Comparison of ENCODE assay signal across 28 mouse cellular contexts in genomic region chr4:87904722-87905121, GRCm38 (mm10).
DNase-seq lines count a peak whose midpoint lies in the region; ATAC-seq and TF ChIP-seq lines count a peak whose summit lies in the region.
"Had no signal": no experiment of that assay in that cellular context is flagged by ENCODE, and none has a peak within 500 bp of the region (broad histone marks: within the 10 kb centered on the region; RNA-seq: fewer than 3 reads in every experiment).

No protein-coding gene starts in this region.

- peak; percentile 80 for ATAC-seq in intestine, embryonic 15.5 days
- ATAC-seq in intestine, postnatal 0 days, result no peak
- peak; percentile 49; the same call in 1 of the 2 replicates for ATAC-seq in megakaryocyte progenitor cell, adult 5-6 weeks (replicated peaks; ENCODE audit: poor library complexity)
- ATAC-seq in activated CD4-positive, CD25-positive, alpha-beta regulatory T cell, adult 4 months, result no peak
- ATAC-seq: CD4-positive, CD25-positive, alpha-beta regulatory T cell, adult 4 months; forebrain, embryonic 16.5 days; hindbrain, embryonic 16.5 days; liver, embryonic 12.5 days; midbrain, embryonic 13.5 days had no signal

- no peak overlapping the region for H3K4me3 ChIP-seq in intestine, embryonic 15.5 days (replicated peaks)
- no peak overlapping the region for H3K4me3 ChIP-seq in intestine, postnatal 0 days (ENCODE audit: low read depth, low read length)
- H3K4me3 ChIP-seq: erythroblast, embryonic 14.5 days; heart, embryonic 10.5 days; heart, embryonic 15.5 days; liver, embryonic 12.5 days; lung, embryonic 15.5 days; megakaryocyte, embryonic 14.5 days; midbrain, embryonic 13.5 days; neural tube, embryonic 13.5 days had no signal

- H3K27me3 ChIP-seq in intestine, embryonic 15.5 days (replicated peaks), result no peaks in the 10 kb centered on the region
- no peaks in the 10 kb centered on the region for H3K27me3 ChIP-seq in intestine, postnatal 0 days (replicated peaks; ENCODE audit: control insufficient read depth, insufficient read depth, low read length)
- H3K27me3 ChIP-seq: heart, embryonic 15.5 days; liver, embryonic 12.5 days; lung, embryonic 15.5 days; megakaryocyte, embryonic 14.5 days; midbrain, embryonic 13.5 days; neural tube, embryonic 13.5 days had no signal

- WGBS in intestine, embryonic 15.5 days, result 61% methylated on average over 1 of the region's 1 CpGs
- WGBS in intestine, postnatal 0 days, result 39% methylated on average over 1 of the region's 1 CpGs

- no peak overlapping the region for H3K27ac ChIP-seq in intestine, embryonic 15.5 days
- H3K27ac ChIP-seq in intestine, postnatal 0 days (ENCODE audit: low read depth, low read length), result no peak overlapping the region
- H3K27ac ChIP-seq: heart, embryonic 10.5 days; heart, embryonic 15.5 days; liver, embryonic 12.5 days; lung, embryonic 15.5 days; midbrain, embryonic 13.5 days; neural tube, embryonic 13.5 days had no signal

- H3K36me3 ChIP-seq in intestine, embryonic 15.5 days, result no peaks in the 10 kb centered on the region
- H3K36me3 ChIP-seq in intestine, postnatal 0 days (ENCODE audit: control insufficient read depth, insufficient read depth), result no peaks in the 10 kb centered on the region
- H3K36me3 ChIP-seq: heart, embryonic 10.5 days; heart, embryonic 15.5 days; liver, embryonic 12.5 days; lung, embryonic 15.5 days; midbrain, embryonic 13.5 days; neural tube, embryonic 13.5 days had no signal

- no peaks in the 10 kb centered on the region for H3K9me3 ChIP-seq in intestine, embryonic 15.5 days
- H3K9me3 ChIP-seq in intestine, postnatal 0 days (ENCODE audit: control insufficient read depth), result no peaks in the 10 kb centered on the region
- H3K9me3 ChIP-seq: heart, embryonic 10.5 days; heart, embryonic 15.5 days; liver, embryonic 12.5 days; lung, embryonic 15.5 days; megakaryocyte, embryonic 14.5 days; midbrain, embryonic 13.5 days; neural tube, embryonic 13.5 days had no signal

- DNase-seq in lung, postnatal 25 days (ENCODE audit: low spot score), result peak; percentile 27
- no peak for DNase-seq in lung, postnatal 10 days
- no peak for DNase-seq in retina, embryonic 14.5 days (ENCODE audit: low spot score)
- DNase-seq: adrenal gland, adult 2 months; adrenal gland, postnatal 36 days; cerebellum, adult 18-20 months; cerebellum, postnatal 10 days; kidney, adult 9 months; kidney, postnatal 10 days; layer of hippocampus, adult 9-11 months; right cerebral cortex, postnatal 14 days; thymus, adult 18-20 months; thymus, postnatal 25 days had no signal

- H3K4me1 ChIP-seq in intestine, embryonic 15.5 days (replicated peaks), result no peaks in the 10 kb centered on the region
- no peaks in the 10 kb centered on the region; the same call in 1 of the 2 replicates for H3K4me1 ChIP-seq in intestine, postnatal 0 days (replicated peaks; ENCODE audit: control insufficient read depth, insufficient read depth, low read length)
- H3K4me1 ChIP-seq: neural tube, embryonic 13.5 days had no signal

- H3K4me2 ChIP-seq in intestine, embryonic 15.5 days (replicated peaks), result no peak overlapping the region
- no peak overlapping the region for H3K4me2 ChIP-seq in intestine, postnatal 0 days (replicated peaks; ENCODE audit: low read depth)
- H3K4me2 ChIP-seq: heart, embryonic 15.5 days; liver, embryonic 12.5 days; lung, embryonic 15.5 days; midbrain, embryonic 13.5 days; neural tube, embryonic 13.5 days had no signal

- no peak overlapping the region for H3K9ac ChIP-seq in intestine, embryonic 15.5 days
- H3K9ac ChIP-seq in intestine, postnatal 0 days (ENCODE audit: low read depth, low read length), result no peak overlapping the region
- H3K9ac ChIP-seq: heart, embryonic 15.5 days; liver, embryonic 12.5 days; lung, embryonic 15.5 days; midbrain, embryonic 13.5 days; neural tube, embryonic 13.5 days had no signal

- no peak for TF ChIP-seq CTCF in intestine, postnatal 0 days (IDR thresholded peaks at IDR 0.05; ENCODE audit: low read depth)

Comparison
In these comparisons a context has a peak if more than half of its experiments do, and no peak if none do; other contexts are left out.
1. ATAC-seq: peak in intestine, embryonic 15.5 days (single experiment) and megakaryocyte progenitor cell, adult 5-6 weeks (single experiment); none in intestine, postnatal 0 days (single experiment) and activated CD4-positive, CD25-positive, alpha-beta regulatory T cell, adult 4 months (single experiment).